Comparison of ENCODE assay signal across 13 mouse cellular contexts in the genomic region with DNA sequence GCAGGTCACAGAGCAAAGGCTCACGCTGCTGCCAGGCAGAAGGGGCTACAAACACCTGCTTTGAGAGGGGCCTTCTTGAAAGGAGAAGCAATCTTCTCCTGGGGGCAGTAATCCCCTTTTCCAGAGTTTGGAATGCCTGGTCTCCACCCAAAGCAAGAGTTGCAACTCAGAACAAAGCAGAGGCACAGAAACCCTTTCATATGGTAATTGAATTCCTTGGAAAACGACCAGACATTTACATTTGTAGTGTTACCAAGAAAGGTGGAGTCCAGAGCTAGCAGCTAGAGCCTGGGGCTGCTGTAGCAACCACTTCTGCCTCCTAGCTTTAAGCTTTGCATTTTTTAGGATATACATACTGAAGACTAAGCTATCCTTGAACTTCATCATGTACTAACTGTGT. TPM values are rescaled to one million over a fixed set of nuclear protein-coding genes. Genes with fewer than 3 reads are reported as not detected.
DNase-seq lines count a peak whose midpoint lies in the region; ATAC-seq and TF ChIP-seq lines count a peak whose summit lies in the region.
"Had no signal": no experiment of that assay in that cellular context is flagged by ENCODE, and none has a peak within 500 bp of the region (broad histone marks: within the 10 kb centered on the region; RNA-seq: fewer than 3 reads in every experiment).

No protein-coding gene starts in this region.

- WGBS in midbrain, embryonic 10.5 days: 6% methylated on average over 2 of the region's 2 CpGs
- WGBS in midbrain, embryonic 16.5 days: 2% methylated on average over 2 of the region's 2 CpGs
- WGBS in hindbrain, embryonic 16.5 days: 7% methylated on average over 2 of the region's 2 CpGs
- 11% methylated on average over 2 of the region's 2 CpGs for WGBS in neural tube, embryonic 14.5 days

- no peaks in the 10 kb centered on the region for H3K27me3 ChIP-seq in midbrain, embryonic 10.5 days (ENCODE audit: low read depth, poor library complexity, severe bottlenecking)
- H3K27me3 ChIP-seq in midbrain, embryonic 16.5 days (ENCODE audit: control insufficient read depth, insufficient read depth, low read depth, low read length): no peaks in the 10 kb centered on the region
- no peaks in the 10 kb centered on the region for H3K27me3 ChIP-seq in hindbrain, embryonic 16.5 days (replicated peaks; ENCODE audit: control insufficient read depth, insufficient read depth, low read length)
- H3K27me3 ChIP-seq in neural tube, embryonic 14.5 days (ENCODE audit: control insufficient read depth, insufficient read depth, low read length): no peaks in the 10 kb centered on the region
- H3K27me3 ChIP-seq: hindbrain, embryonic 15.5 days; Patski had no signal

- H3K27ac ChIP-seq in midbrain, embryonic 10.5 days (replicated peaks): peak overlapping the region; percentile 73
- H3K27ac ChIP-seq in midbrain, embryonic 16.5 days (ENCODE audit: low read length): no peak overlapping the region
- no peak overlapping the region for H3K27ac ChIP-seq in hindbrain, embryonic 16.5 days (ENCODE audit: low read depth, low read length)
- H3K27ac ChIP-seq in neural tube, embryonic 14.5 days (ENCODE audit: low read depth, low read length): no peak overlapping the region
- H3K27ac ChIP-seq: hindbrain, embryonic 15.5 days had no signal

- no peaks in the 10 kb centered on the region for H3K36me3 ChIP-seq in midbrain, embryonic 10.5 days
- no peaks in the 10 kb centered on the region for H3K36me3 ChIP-seq in midbrain, embryonic 16.5 days (ENCODE audit: control insufficient read depth, insufficient read depth, low read length)
- H3K36me3 ChIP-seq in hindbrain, embryonic 16.5 days (ENCODE audit: control insufficient read depth, insufficient read depth, low read length): no peaks in the 10 kb centered on the region
- H3K36me3 ChIP-seq in neural tube, embryonic 14.5 days (ENCODE audit: control insufficient read depth, insufficient read depth, low read length): no peaks in the 10 kb centered on the region
- H3K36me3 ChIP-seq: hindbrain, embryonic 15.5 days had no signal

- H3K9ac ChIP-seq in midbrain, embryonic 16.5 days (ENCODE audit: low read depth, low read length): no peak overlapping the region
- H3K9ac ChIP-seq in hindbrain, embryonic 16.5 days (ENCODE audit: low read depth, low read length): no peak overlapping the region
- H3K9ac ChIP-seq in neural tube, embryonic 14.5 days (replicated peaks; ENCODE audit: low read depth, low read length): no peak overlapping the region
- H3K9ac ChIP-seq: hindbrain, embryonic 15.5 days had no signal

- TF ChIP-seq CTCF in brain, embryonic 14.5 days (IDR thresholded peaks at IDR 0.05; ENCODE audit: borderline replicate concordance, extremely low read depth, insufficient read depth, insufficient read length): no peak

- no peak overlapping the region for H3K4me3 ChIP-seq in midbrain, embryonic 10.5 days
- no peak overlapping the region for H3K4me3 ChIP-seq in midbrain, embryonic 16.5 days (ENCODE audit: low read depth, low read length)
- no peak overlapping the region for H3K4me3 ChIP-seq in hindbrain, embryonic 16.5 days (ENCODE audit: low read length)
- H3K4me3 ChIP-seq in neural tube, embryonic 14.5 days (ENCODE audit: low read depth, low read length): no peak overlapping the region
- H3K4me3 ChIP-seq: hindbrain, embryonic 15.5 days had no signal

- H3K4me2 ChIP-seq in midbrain, embryonic 16.5 days (ENCODE audit: low read length): no peak overlapping the region
- no peak overlapping the region for H3K4me2 ChIP-seq in hindbrain, embryonic 16.5 days (ENCODE audit: low read length)
- H3K4me2 ChIP-seq in neural tube, embryonic 14.5 days (ENCODE audit: low read depth, low read length): no peak overlapping the region
- H3K4me2 ChIP-seq: hindbrain, embryonic 15.5 days had no signal

- no peak for ATAC-seq in midbrain, embryonic 16.5 days
- peak; percentile 56; the same call in 1 of the 2 replicates for ATAC-seq in hindbrain, embryonic 16.5 days
- ATAC-seq in neural tube, embryonic 14.5 days (ENCODE audit: low read depth): peak; percentile 31; the same call in 1 of the 2 replicates
- ATAC-seq: lung, postnatal 0 days; Patski had no signal

- TF ChIP-seq POLR2A in brain, embryonic 14.5 days (IDR thresholded peaks at IDR 0.05; ENCODE audit: borderline replicate concordance, extremely low read depth, insufficient read depth, insufficient read length, poor library complexity, severe bottlenecking): no peak

- DNase-seq in midbrain, embryonic 10.5 days (ENCODE audit: low spot score): peak; percentile 24
- DNase-seq in brain, embryonic 14.5 days (ENCODE audit: low read depth): peak; percentile 88
- no peak for DNase-seq in cerebellum, adult 8-10 months
- no peak for DNase-seq in lung, postnatal 25 days (ENCODE audit: low spot score)
- DNase-seq: adrenal gland, adult 2 months; cerebellum, adult 2 months; kidney, adult 9 months had no signal

- H3K9me3 ChIP-seq in midbrain, embryonic 10.5 days (replicated peaks): no peaks in the 10 kb centered on the region
- no peaks in the 10 kb centered on the region for H3K9me3 ChIP-seq in midbrain, embryonic 16.5 days (replicated peaks; ENCODE audit: control insufficient read depth, low read length, poor library complexity, severe bottlenecking)
- H3K9me3 ChIP-seq in hindbrain, embryonic 16.5 days (ENCODE audit: control insufficient read depth, low read length): no peaks in the 10 kb centered on the region
- H3K9me3 ChIP-seq in neural tube, embryonic 14.5 days (ENCODE audit: control insufficient read depth, low read length): no peaks in the 10 kb centered on the region
- H3K9me3 ChIP-seq: hindbrain, embryonic 15.5 days had no signal

- peaks cover 19% of the 10 kb centered on the region for H3K4me1 ChIP-seq in midbrain, embryonic 10.5 days
- H3K4me1 ChIP-seq in midbrain, embryonic 16.5 days (ENCODE audit: control insufficient read depth, insufficient read depth, low read length): no peaks in the 10 kb centered on the region
- H3K4me1 ChIP-seq in hindbrain, embryonic 16.5 days (ENCODE audit: control insufficient read depth, insufficient read depth, low read depth, low read length): no peaks in the 10 kb centered on the region
- H3K4me1 ChIP-seq in neural tube, embryonic 14.5 days (ENCODE audit: control insufficient read depth, insufficient read depth, low read length): no peaks in the 10 kb centered on the region
- H3K4me1 ChIP-seq: hindbrain, embryonic 15.5 days had no signal

RNA-seq across cellular contexts. Expression of a gene that starts 30.4 kb away (rescaled TPM):
- 23.8 and 24.8 TPM in 2 replicates for polyA plus RNA-seq in midbrain, embryonic 10.5 days (2016; fragmentation: Nextera tagmentation; extraction: Ambion mirVana)
- 14.7 and 17.3 TPM in 2 replicates for polyA plus RNA-seq in midbrain, embryonic 16.5 days (2015; fragmentation: Nextera tagmentation; extraction: Ambion mirVana)
- 7.4 and 9.7 TPM in 2 replicates for polyA plus RNA-seq in brain, embryonic 14.5 days (2012; rRNA removed)
- polyA plus RNA-seq in hindbrain, embryonic 16.5 days (2015; fragmentation: Nextera tagmentation; extraction: Ambion mirVana): 15.7 and 17.1 TPM in 2 replicates
- 14.2 and 16.9 TPM in 2 replicates for polyA plus RNA-seq in neural tube, embryonic 14.5 days (2014; fragmentation: Nextera tagmentation; extraction: Ambion mirVana)

Comparison
In these comparisons a context has a peak if more than half of its experiments do, and no peak if none do; other contexts are left out.
1. DNase-seq: peak in midbrain, embryonic 10.5 days (single experiment) and brain, embryonic 14.5 days (single experiment); none in cerebellum, adult 8-10 months (single experiment) and lung, postnatal 25 days (single experiment).